Mouse (Mus musculus): ENCODE data around the gene Calhm3.
"Not testable (repeated sequence)": the region's sequence is repeated elsewhere in the genome, so short reads cannot be mapped to it uniquely, and the experiment has no call there.

Gene Calhm3

GRCm38 (mm10) chr19:47167617-47168214 is 10.2 kb upstream of the Calhm3 start:
- DNase-seq (ENCODE audit: low spot score in 2 of 2) = no peak

- DNase-seq (ENCODE audit: low spot score in 2 of 2) = no peak
Measured at GRCm38 (mm10) chr19:47166758-47167157, 9.2 kb upstream of the Calhm3 start.

- no peak for DNase-seq (ENCODE audit: low spot score in 2 of 2)
Measured at GRCm38 (mm10) chr19:47163176-47163744, 5.7 kb upstream of the Calhm3 start.

GRCm38 (mm10) chr19:47161669-47162068 is 4.1 kb upstream of the Calhm3 start:
- no peak for DNase-seq (ENCODE audit: low spot score in 2 of 2)

- DNase-seq (ENCODE audit: low spot score in 2 of 2) = no peak
Measured at GRCm38 (mm10) chr19:47153767-47154166, 3.8 kb downstream of the Calhm3 start.

GRCm38 (mm10) chr19:47152062-47152369 is 5.5 kb downstream of the Calhm3 start:
- DNase-seq (ENCODE audit: low spot score in 2 of 2) = no peak

- no peak for DNase-seq (ENCODE audit: low spot score in 2 of 2)
Measured at GRCm38 (mm10) chr19:47151332-47152061, 6.1 kb downstream of the Calhm3 start.

- DNase-seq (ENCODE audit: low spot score in 2 of 2) = no peak
Measured at GRCm38 (mm10) chr19:47149854-47150253, 7.7 kb downstream of the Calhm3 start.

- DNase-seq (ENCODE audit: low spot score in 2 of 2) = no peak
Measured at GRCm38 (mm10) chr19:47148267-47148847, 9.2 kb downstream of the Calhm3 start.

GRCm38 (mm10) chr19:47144154-47144553 is 13.4 kb downstream of the Calhm3 start, which contains the start of gene Calhm1:
Gene Calhm1, minus strand, starts transcription at chr19:47144254.
- DNase-seq (ENCODE audit: low spot score in 2 of 2) = no peak

GRCm38 (mm10) chr19:47142438-47142837 is 15.1 kb downstream of the Calhm3 start:
- DNase-seq (ENCODE audit: low spot score in 2 of 2) = no peak

GRCm38 (mm10) chr19:47139611-47140010 is 18.0 kb downstream of the Calhm3 start:
- DNase-seq (ENCODE audit: low spot score in 2 of 2) = not testable (repeated sequence)

GRCm38 (mm10) chr19:47137771-47138421 is 19.7 kb downstream of the Calhm3 start, which contains the start of gene Calhm2:
Gene Calhm2, minus strand, starts transcription at chr19:47138294.
- peak in 1 of 2 experiments; percentile 68 for DNase-seq (ENCODE audit: low spot score in 2 of 2)

GRCm38 (mm10) chr19:47137051-47137581 is 20.4 kb downstream of the Calhm3 start:
- DNase-seq (ENCODE audit: low spot score in 2 of 2) = peak in 1 of 2 experiments; percentile 42

- no peak for DNase-seq (ENCODE audit: low spot score in 2 of 2)
Measured at GRCm38 (mm10) chr19:47136170-47136569, 21.4 kb downstream of the Calhm3 start.

- DNase-seq (ENCODE audit: low spot score in 2 of 2) = no peak
Measured at GRCm38 (mm10) chr19:47135568-47135967, 22.0 kb downstream of the Calhm3 start.

- no peak for DNase-seq (ENCODE audit: low spot score in 2 of 2)
Measured at GRCm38 (mm10) chr19:47133161-47133560, 24.4 kb downstream of the Calhm3 start.

- DNase-seq (ENCODE audit: low spot score in 2 of 2) = no peak
Measured at GRCm38 (mm10) chr19:47130551-47131125, 26.9 kb downstream of the Calhm3 start.

GRCm38 (mm10) chr19:47128835-47129234 is 28.7 kb downstream of the Calhm3 start:
- DNase-seq (ENCODE audit: low spot score in 2 of 2) = no peak

GRCm38 (mm10) chr19:47128164-47128563 is 29.4 kb downstream of the Calhm3 start:
- DNase-seq (ENCODE audit: low spot score in 2 of 2) = no peak

- no peak for DNase-seq (ENCODE audit: low spot score in 2 of 2)
Measured at GRCm38 (mm10) chr19:47122802-47123201, 34.8 kb downstream of the Calhm3 start.
